ENCODE assay signal across 20 mouse cellular contexts in genomic region chr5:91755958-91756357, GRCm38 (mm10).
"Had no signal": no experiment of that assay in that cellular context is flagged by ENCODE, and none has a peak within 500 bp of the region (broad histone marks: within the 10 kb centered on the region; RNA-seq: fewer than 3 reads in every experiment).

No protein-coding gene starts in this region.

- H3K9me3 ChIP-seq: limb, embryonic 10.5 days; limb, embryonic 13.5 days; liver, embryonic 12.5 days; liver, embryonic 15.5 days; lung, embryonic 15.5 days; megakaryocyte, embryonic 14.5 days; midbrain, embryonic 10.5 days; midbrain, embryonic 13.5 days; neural tube, embryonic 13.5 days had no signal

- H3K4me2 ChIP-seq: limb, embryonic 13.5 days; liver, embryonic 12.5 days; liver, embryonic 15.5 days; lung, embryonic 15.5 days; midbrain, embryonic 13.5 days; neural tube, embryonic 13.5 days had no signal

- H3K27ac ChIP-seq: limb, embryonic 10.5 days; limb, embryonic 13.5 days; liver, embryonic 12.5 days; liver, embryonic 15.5 days; lung, embryonic 15.5 days; midbrain, embryonic 10.5 days; midbrain, embryonic 13.5 days; neural tube, embryonic 13.5 days had no signal

- DNase-seq: kidney, adult 9 months; kidney, postnatal 25 days; liver; lung, adult 18-20 months; lung, postnatal 10 days; lung, postnatal 36 days; thymus, adult 2 months; thymus, postnatal 14 days; thymus, postnatal 4 days had no signal

- H3K4me1 ChIP-seq: limb, embryonic 10.5 days; limb, embryonic 13.5 days; liver, embryonic 15.5 days; midbrain, embryonic 13.5 days; neural tube, embryonic 13.5 days had no signal

- H3K4me3 ChIP-seq: limb, embryonic 10.5 days; limb, embryonic 13.5 days; liver, embryonic 12.5 days; liver, embryonic 15.5 days; lung, embryonic 15.5 days; megakaryocyte, embryonic 14.5 days; midbrain, embryonic 10.5 days; midbrain, embryonic 13.5 days; myocyte; neural tube, embryonic 13.5 days had no signal

- ATAC-seq: liver, embryonic 12.5 days; midbrain, embryonic 13.5 days; midbrain, embryonic 16.5 days had no signal

- H3K9ac ChIP-seq: limb, embryonic 13.5 days; liver, embryonic 12.5 days; liver, embryonic 15.5 days; lung, embryonic 15.5 days; midbrain, embryonic 13.5 days; neural tube, embryonic 13.5 days had no signal

- H3K27me3 ChIP-seq: limb, embryonic 13.5 days; liver, embryonic 12.5 days; liver, embryonic 15.5 days; lung, embryonic 15.5 days; megakaryocyte, embryonic 14.5 days; midbrain, embryonic 13.5 days; neural tube, embryonic 13.5 days had no signal

- H3K36me3 ChIP-seq: limb, embryonic 10.5 days; limb, embryonic 13.5 days; liver, embryonic 12.5 days; liver, embryonic 15.5 days; lung, embryonic 15.5 days; midbrain, embryonic 10.5 days; midbrain, embryonic 13.5 days; neural tube, embryonic 13.5 days had no signal
